In genomic region chr17:85685689-85686281, GRCm38 (mm10) we compare ENCODE assay signal across 10 mouse cellular contexts. TPM values are rescaled to one million over a fixed set of nuclear protein-coding genes. Genes with fewer than 3 reads are reported as not detected.
DNase-seq lines count a peak whose midpoint lies in the region; ATAC-seq and TF ChIP-seq lines count a peak whose summit lies in the region.
"Had no signal": no experiment of that assay in that cellular context is flagged by ENCODE, and none has a peak within 500 bp of the region (broad histone marks: within the 10 kb centered on the region; RNA-seq: fewer than 3 reads in every experiment).

No protein-coding gene starts in this region.

- intact Hi-C loops in left cerebral cortex, postnatal 25 days (cut with DNase I), result loop anchor here (2.0 to 5.0 kb wide), 2 partner anchors 78 to 197 kb away; no protein-coding TSS in a partner anchor

- peak; percentile 65 for DNase-seq in intestine, embryonic 14.5 days (ENCODE audit: low spot score)
- peak; percentile 39 for DNase-seq in R1 (ENCODE audit: low read depth, low spot score)
- DNase-seq in embryonic facial prominence, embryonic 10.5 days (ENCODE audit: low spot score), result peak; percentile 59
- DNase-seq in left cerebral cortex, postnatal 25 days (ENCODE audit: low spot score in 2 of 2), result no peak
- DNase-seq in layer of hippocampus, adult 2 months (ENCODE audit: low spot score in 2 of 2), result no peak

- 0 out of 2 replicates have a peak overlapping the region, but pooled peaks have one; percentile 11 for H3K4me2 ChIP-seq in intestine, embryonic 14.5 days (ENCODE audit: low read length)
- H3K4me2 ChIP-seq in intestine, embryonic 16.5 days (ENCODE audit: low read depth, low read length), result no peak overlapping the region
- H3K4me2 ChIP-seq in limb, embryonic 13.5 days (replicated peaks), result peak overlapping the region; percentile 82

- H3K4me3 ChIP-seq in intestine, embryonic 14.5 days (ENCODE audit: low read depth, low read length), result peak overlapping the region; percentile 11; the same call in 1 of the 2 replicates
- H3K4me3 ChIP-seq in intestine, embryonic 16.5 days (ENCODE audit: low read length), result no peak overlapping the region
- H3K4me3 ChIP-seq in embryonic facial prominence, embryonic 10.5 days, result peak overlapping the region; percentile 70
- H3K4me3 ChIP-seq in limb, embryonic 13.5 days, result peak overlapping the region; percentile 65
- no peak overlapping the region for H3K4me3 ChIP-seq in layer of hippocampus, adult 2 months

- peaks cover 7% of the 10 kb centered on the region; the same call in 1 of the 2 replicates for H3K4me1 ChIP-seq in intestine, embryonic 14.5 days (replicated peaks; ENCODE audit: control insufficient read depth, insufficient read depth, low read length)
- H3K4me1 ChIP-seq in intestine, embryonic 16.5 days (ENCODE audit: control insufficient read depth, insufficient read depth, low read length), result peaks cover 19% of the 10 kb centered on the region
- peaks cover 82% of the 10 kb centered on the region for H3K4me1 ChIP-seq in embryonic facial prominence, embryonic 10.5 days
- H3K4me1 ChIP-seq in limb, embryonic 13.5 days, result peaks cover 65% of the 10 kb centered on the region

- ATAC-seq in intestine, embryonic 14.5 days (replicated peaks; ENCODE audit: low FRiP score, low TSS enrichment, low read depth), result no peak
- no peak for ATAC-seq in intestine, embryonic 16.5 days
- ATAC-seq in limb, embryonic 13.5 days (ENCODE audit: low FRiP score, low read depth), result no peak

- no peaks in the 10 kb centered on the region for H3K9me3 ChIP-seq in intestine, embryonic 14.5 days (ENCODE audit: control insufficient read depth, low read length)
- no peaks in the 10 kb centered on the region for H3K9me3 ChIP-seq in intestine, embryonic 16.5 days (ENCODE audit: control insufficient read depth, low read length)
- H3K9me3 ChIP-seq in embryonic facial prominence, embryonic 10.5 days, result no peaks in the 10 kb centered on the region
- H3K9me3 ChIP-seq in limb, embryonic 13.5 days, result no peaks in the 10 kb centered on the region

- no peak overlapping the region for H3K27ac ChIP-seq in intestine, embryonic 14.5 days (ENCODE audit: low read depth)
- no peak overlapping the region for H3K27ac ChIP-seq in intestine, embryonic 16.5 days (ENCODE audit: low read length)
- H3K27ac ChIP-seq in embryonic facial prominence, embryonic 10.5 days (replicated peaks), result peak overlapping the region; percentile 89
- H3K27ac ChIP-seq in limb, embryonic 13.5 days, result 0 out of 2 replicates have a peak overlapping the region, but pooled peaks have one; percentile 48
- H3K27ac ChIP-seq in layer of hippocampus, adult 2 months, result no peak overlapping the region

- H3K27me3 ChIP-seq in intestine, embryonic 14.5 days (replicated peaks; ENCODE audit: control insufficient read depth, insufficient read depth, low read length), result peaks cover 95% of the 10 kb centered on the region
- peaks cover 90% of the 10 kb centered on the region for H3K27me3 ChIP-seq in intestine, embryonic 16.5 days (replicated peaks; ENCODE audit: control insufficient read depth, insufficient read depth, low read length)
- H3K27me3 ChIP-seq in embryonic facial prominence, embryonic 10.5 days (replicated peaks; ENCODE audit: low read depth, poor library complexity, severe bottlenecking), result peaks cover 98% of the 10 kb centered on the region
- H3K27me3 ChIP-seq in limb, embryonic 13.5 days, result peaks cover 91% of the 10 kb centered on the region

- no peaks in the 10 kb centered on the region for H3K36me3 ChIP-seq in intestine, embryonic 14.5 days (ENCODE audit: control insufficient read depth, insufficient read depth, low read length)
- no peaks in the 10 kb centered on the region for H3K36me3 ChIP-seq in intestine, embryonic 16.5 days (ENCODE audit: control insufficient read depth, insufficient read depth, low read length)
- H3K36me3 ChIP-seq in embryonic facial prominence, embryonic 10.5 days (replicated peaks), result peaks cover 21% of the 10 kb centered on the region
- no peaks in the 10 kb centered on the region for H3K36me3 ChIP-seq in limb, embryonic 13.5 days

- no peak for TF ChIP-seq CTCF in layer of hippocampus, adult 2 months (conservative IDR thresholded peaks at IDR 0.05)

- 5% methylated on average over 11 of the region's 11 CpGs for WGBS in intestine, embryonic 14.5 days
- 7% methylated on average over 11 of the region's 11 CpGs for WGBS in intestine, embryonic 16.5 days
- 2% methylated on average over 11 of the region's 11 CpGs for WGBS in embryonic facial prominence, embryonic 10.5 days
- WGBS in limb, embryonic 13.5 days, result 8% methylated on average over 11 of the region's 11 CpGs

- no peak overlapping the region for H3K9ac ChIP-seq in intestine, embryonic 14.5 days (ENCODE audit: low read length)
- H3K9ac ChIP-seq in intestine, embryonic 16.5 days (ENCODE audit: low read depth, low read length), result no peak overlapping the region
- peak overlapping the region; percentile 86 for H3K9ac ChIP-seq in limb, embryonic 13.5 days

RNA-seq across cellular contexts. Expression of gene Six2, which starts 2.3 kb away (rescaled TPM):
- polyA plus RNA-seq in intestine, embryonic 14.5 days (2014; fragmentation: Nextera tagmentation; extraction: Ambion mirVana), result 0.22 and 0.30 TPM in 2 replicates
- 0.12 and 0.13 TPM in 2 replicates for polyA plus RNA-seq in intestine, embryonic 16.5 days (2015; fragmentation: Nextera tagmentation; extraction: Ambion mirVana)
- 10.1 and 15.6 TPM in 2 replicates for polyA plus RNA-seq in embryonic facial prominence, embryonic 10.5 days (2016; fragmentation: Nextera tagmentation; extraction: Ambion mirVana)
- polyA plus RNA-seq in limb, embryonic 13.5 days (2015; fragmentation: Nextera tagmentation; extraction: Ambion mirVana), result 8.7 and 9.7 TPM in 2 replicates
- total RNA-seq in left cerebral cortex, postnatal 25 days (2021), result under 1 TPM; 0.80 to 0.87 TPM
- under 1 TPM in 1 of 2 experiments, not detected in 1; 0.33 TPM for total RNA-seq in layer of hippocampus, adult 2 months (2021)
- total RNA-seq: hematopoietic stem cell, adult 5-6 weeks; liver, adult 2 months had no signal
- polyA plus RNA-seq: liver, adult 2 months; neural tube, embryonic 14.5 days had no signal

Comparison
In these comparisons a context has a peak if more than half of its experiments do, and no peak if none do; other contexts are left out.
1. H3K4me3 ChIP-seq: peak in intestine, embryonic 14.5 days (single experiment), embryonic facial prominence, embryonic 10.5 days (single experiment) and limb, embryonic 13.5 days (single experiment); none in intestine, embryonic 16.5 days (single experiment) and layer of hippocampus, adult 2 months (single experiment).
2. DNase-seq: peak in intestine, embryonic 14.5 days (single experiment), R1 (single experiment) and embryonic facial prominence, embryonic 10.5 days (single experiment); none in left cerebral cortex, postnatal 25 days (0 of 2) and layer of hippocampus, adult 2 months (0 of 2).
3. H3K27ac ChIP-seq: peak in embryonic facial prominence, embryonic 10.5 days (single experiment) and limb, embryonic 13.5 days (single experiment); none in intestine, embryonic 14.5 days (single experiment), intestine, embryonic 16.5 days (single experiment) and layer of hippocampus, adult 2 months (single experiment).